Comparison of ENCODE assay signal across 30 mouse cellular contexts in the genomic region with DNA sequence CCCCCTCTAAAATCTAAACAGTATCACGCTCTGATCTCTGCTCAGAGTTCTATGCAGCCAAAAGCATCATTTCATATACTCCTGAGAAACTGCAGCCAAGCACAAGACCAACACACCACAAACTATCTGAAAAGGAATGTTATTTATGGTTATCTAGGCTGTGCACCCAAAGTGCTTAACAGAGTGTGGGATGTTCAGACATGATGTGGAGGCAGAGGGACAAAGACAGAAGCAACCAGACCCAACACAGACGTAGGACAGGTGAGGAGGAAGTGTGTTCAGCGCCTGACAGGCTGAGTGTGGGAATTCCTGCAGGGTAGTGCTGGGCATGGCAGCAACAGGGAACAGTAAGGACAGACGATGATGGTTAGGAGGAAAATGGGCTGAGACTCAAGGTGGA. TPM values are rescaled to one million over a fixed set of nuclear protein-coding genes. Genes with fewer than 3 reads are reported as not detected.
"Had no signal": no experiment of that assay in that cellular context is flagged by ENCODE, and none has a peak within 500 bp of the region (broad histone marks: within the 10 kb centered on the region; RNA-seq: fewer than 3 reads in every experiment).

No protein-coding gene starts in this region.

- H3K27ac ChIP-seq: liver, embryonic 13.5 days; midbrain, embryonic 12.5 days; midbrain, embryonic 15.5 days; neural tube, embryonic 13.5 days had no signal

- H3K4me1 ChIP-seq: midbrain, embryonic 12.5 days had no signal

- H3K9ac ChIP-seq: liver, embryonic 13.5 days; midbrain, embryonic 12.5 days; midbrain, embryonic 15.5 days; neural tube, embryonic 13.5 days had no signal

- ATAC-seq: inflammation-experienced regulatory T-cells, adult 6 months; intestine, embryonic 16.5 days; midbrain, embryonic 15.5 days had no signal

- H3K36me3 ChIP-seq: midbrain, embryonic 15.5 days had no signal

- H3K4me2 ChIP-seq: liver, embryonic 13.5 days; midbrain, embryonic 12.5 days; midbrain, embryonic 15.5 days; neural tube, embryonic 13.5 days had no signal

- H3K27me3 ChIP-seq: liver, embryonic 13.5 days; midbrain, embryonic 12.5 days; midbrain, embryonic 15.5 days; neural tube, embryonic 13.5 days had no signal

- H3K9me3 ChIP-seq: liver, embryonic 13.5 days; midbrain, embryonic 12.5 days; midbrain, embryonic 15.5 days; neural tube, embryonic 13.5 days had no signal

- DNase-seq: kidney, adult 18-20 months; kidney, adult 9 months; kidney, postnatal 14 days; kidney, postnatal 4 days; liver, embryonic 13.5 days; lung, adult 2 months; lung, postnatal 14 days; lung, postnatal 4 days; retina, postnatal 1 day; right cerebral cortex, postnatal 14 days; thymus, adult 2 months; thymus, postnatal 14 days; thymus, postnatal 4 days had no signal

- H3K4me3 ChIP-seq: liver, embryonic 13.5 days; midbrain, embryonic 12.5 days; midbrain, embryonic 15.5 days; neural tube, embryonic 13.5 days had no signal

RNA-seq across cellular contexts. Expression of a gene that starts 14.5 kb away (rescaled TPM):
- total RNA-seq: layer of hippocampus, adult 18-20 months; layer of hippocampus, postnatal 14 days; megakaryocyte progenitor cell, adult 5-6 weeks; neutrophil, adult 5-6 weeks had no signal
- polyA plus RNA-seq: kidney, embryonic 16.5 days; limb, embryonic 11.5 days; liver, embryonic 13.5 days; liver, embryonic 16.5 days; lung, embryonic 16.5 days; midbrain, embryonic 15.5 days; spleen, adult 2 months had no signal

RNA-seq across cellular contexts. Expression of a gene that starts 18.9 kb away (rescaled TPM):
- total RNA-seq: layer of hippocampus, adult 18-20 months; layer of hippocampus, postnatal 14 days; liver, adult 2 months; megakaryocyte progenitor cell, adult 5-6 weeks; neutrophil, adult 5-6 weeks had no signal
- polyA plus RNA-seq: intestine, embryonic 16.5 days; kidney, embryonic 16.5 days; limb, embryonic 11.5 days; liver, adult 2 months; liver, embryonic 13.5 days; liver, embryonic 16.5 days; lung, adult 2 months; lung, embryonic 16.5 days; midbrain, embryonic 12.5 days; midbrain, embryonic 15.5 days; neural tube, embryonic 13.5 days; small intestine, adult 2 months; spleen, adult 2 months; stomach, embryonic 16.5 days had no signal
